Comparison of ENCODE assay signal across 10 mouse cellular contexts in the genomic region with DNA sequence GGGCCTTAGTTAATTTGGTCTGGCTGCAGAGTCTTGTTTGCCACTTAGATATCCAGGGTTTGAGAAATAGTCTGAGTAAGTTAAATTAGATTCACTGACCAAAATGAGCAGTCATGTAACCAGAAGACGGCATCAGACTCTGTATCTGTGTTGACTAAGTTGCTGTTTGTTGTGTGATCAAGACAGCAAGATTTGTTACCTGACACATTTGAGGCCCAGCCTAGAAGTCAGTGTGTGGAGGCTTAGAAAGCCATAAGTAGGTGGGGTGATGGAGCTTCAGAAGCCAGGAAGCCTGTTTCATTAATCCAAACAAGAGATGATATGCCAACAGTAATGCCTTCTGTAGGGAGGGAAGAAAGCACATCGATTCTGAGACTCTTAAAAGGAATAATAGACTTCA. TPM values are rescaled to one million over a fixed set of nuclear protein-coding genes. Genes with fewer than 3 reads are reported as not detected.
DNase-seq lines count a peak whose midpoint lies in the region; ATAC-seq and TF ChIP-seq lines count a peak whose summit lies in the region.
"Had no signal": no experiment of that assay in that cellular context is flagged by ENCODE, and none has a peak within 500 bp of the region (broad histone marks: within the 10 kb centered on the region; RNA-seq: fewer than 3 reads in every experiment).

No protein-coding gene starts in this region.

- DNase-seq in heart, postnatal 25 days (ENCODE audit: low spot score) = no peak
- peak; percentile 37 for DNase-seq in lung, embryonic 14.5 days
- no peak for DNase-seq in lung, postnatal 14 days
- no peak for DNase-seq in heart, postnatal 0 days (ENCODE audit: low spot score)
- DNase-seq in spleen, postnatal 10 days (ENCODE audit: low spot score in 2 of 2) = no peak
- DNase-seq: right cerebral cortex, adult 18-20 months had no signal

- no peaks in the 10 kb centered on the region; the same call in 1 of the 2 replicates for H3K9me3 ChIP-seq in heart, embryonic 12.5 days (replicated peaks)
- no peaks in the 10 kb centered on the region for H3K9me3 ChIP-seq in lung, embryonic 14.5 days (ENCODE audit: low read depth, low read length)
- H3K9me3 ChIP-seq in heart, postnatal 0 days (replicated peaks; ENCODE audit: control insufficient read depth, low read length) = no peaks in the 10 kb centered on the region

- no peak for ATAC-seq in heart, embryonic 12.5 days (ENCODE audit: insufficient number of reproducible peaks, low FRiP score)
- ATAC-seq in lung, embryonic 14.5 days (ENCODE audit: insufficient read depth) = peak; percentile 59
- ATAC-seq in heart, postnatal 0 days (ENCODE audit: insufficient read depth, low read depth) = no peak
- ATAC-seq in CD4-positive, CD25-positive, alpha-beta regulatory T cell, adult 4 months = no peak
- ATAC-seq: forebrain, embryonic 16.5 days had no signal

- no peak overlapping the region for H3ac ChIP-seq in myocyte (ENCODE audit: control insufficient read depth, insufficient read length)

- 66% methylated on average over 2 of the region's 2 CpGs for WGBS in heart, embryonic 12.5 days
- 35% methylated on average over 2 of the region's 2 CpGs for WGBS in lung, embryonic 14.5 days
- WGBS in heart, postnatal 0 days = 55% methylated on average over 2 of the region's 2 CpGs

- H3K36me3 ChIP-seq in heart, embryonic 12.5 days = 0 out of 2 replicates have a peak, but pooled peaks cover 3% of the 10 kb centered on the region
- H3K36me3 ChIP-seq in lung, embryonic 14.5 days (ENCODE audit: insufficient read depth) = no peaks in the 10 kb centered on the region
- no peaks in the 10 kb centered on the region for H3K36me3 ChIP-seq in heart, postnatal 0 days (replicated peaks; ENCODE audit: control insufficient read depth, insufficient read depth, low read length)
- H3K36me3 ChIP-seq in myocyte (ENCODE audit: control insufficient read depth, insufficient read depth) = no peaks in the 10 kb centered on the region

- intact Hi-C loops in heart, postnatal 25 days (cut with DNase I) = no loop called here

- H3K27me3 ChIP-seq in heart, embryonic 12.5 days (replicated peaks) = no peaks in the 10 kb centered on the region
- no peaks in the 10 kb centered on the region for H3K27me3 ChIP-seq in lung, embryonic 14.5 days (ENCODE audit: insufficient read depth, low read length)
- H3K27me3 ChIP-seq in heart, postnatal 0 days (ENCODE audit: control insufficient read depth, insufficient read depth, low read length) = no peaks in the 10 kb centered on the region
- H3K27me3 ChIP-seq in myocyte (ENCODE audit: control insufficient read depth, insufficient read depth, insufficient read length) = no peaks in the 10 kb centered on the region

- H3K4me2 ChIP-seq in heart, embryonic 12.5 days = no peak overlapping the region
- no peak overlapping the region for H3K4me2 ChIP-seq in lung, embryonic 14.5 days
- no peak overlapping the region for H3K4me2 ChIP-seq in heart, postnatal 0 days (ENCODE audit: low read depth, low read length)
- H3K4me2 ChIP-seq in myocyte (ENCODE audit: low read depth) = peak overlapping the region; percentile 36

- no peak for TF ChIP-seq POLR2A in myocyte (IDR thresholded peaks at IDR 0.05; ENCODE audit: insufficient read length, low read depth)

- no peak overlapping the region for H3K9ac ChIP-seq in heart, embryonic 12.5 days
- 0 out of 2 replicates have a peak overlapping the region, but pooled peaks have one; percentile 4 for H3K9ac ChIP-seq in lung, embryonic 14.5 days
- H3K9ac ChIP-seq in heart, postnatal 0 days (replicated peaks; ENCODE audit: low read depth, low read length) = no peak overlapping the region

- peak overlapping the region; percentile 93 for H3K27ac ChIP-seq in heart, embryonic 12.5 days (ENCODE audit: poor library complexity, severe bottlenecking)
- peak overlapping the region; percentile 95 for H3K27ac ChIP-seq in lung, embryonic 14.5 days (ENCODE audit: low read depth)
- H3K27ac ChIP-seq in heart, postnatal 0 days (ENCODE audit: low read depth) = peak overlapping the region; percentile 75

- TF ChIP-seq CTCF in lung, embryonic 14.5 days (IDR thresholded peaks at IDR 0.05; ENCODE audit: low read depth) = no peak
- TF ChIP-seq CTCF in heart, postnatal 0 days (IDR thresholded peaks at IDR 0.05; ENCODE audit: low read depth) = no peak

- H3K4me1 ChIP-seq in heart, embryonic 12.5 days (replicated peaks) = peaks cover 54% of the 10 kb centered on the region
- peaks cover 25% of the 10 kb centered on the region for H3K4me1 ChIP-seq in lung, embryonic 14.5 days (ENCODE audit: insufficient read depth)
- peaks cover 34% of the 10 kb centered on the region for H3K4me1 ChIP-seq in heart, postnatal 0 days (ENCODE audit: control insufficient read depth, insufficient read depth)

- H3K79me2 ChIP-seq in myocyte (ENCODE audit: control insufficient read depth, insufficient read depth) = peaks cover 100% of the 10 kb centered on the region

- H3K4me3 ChIP-seq in heart, embryonic 12.5 days = no peak overlapping the region
- H3K4me3 ChIP-seq in lung, embryonic 14.5 days (ENCODE audit: low read depth, low read length) = no peak overlapping the region
- H3K4me3 ChIP-seq in heart, postnatal 0 days (ENCODE audit: low read depth, low read length) = no peak overlapping the region
- no peak overlapping the region for H3K4me3 ChIP-seq in myocyte

- no peak for TF ChIP-seq EP300 in heart, postnatal 0 days (IDR thresholded peaks at IDR 0.05; ENCODE audit: low read depth)

TF ChIP-seq in myocyte, 11 proteins besides CTCF, POLR2A, EP300 and RAD21:
- TF ChIP-seq SRF (IDR thresholded peaks at IDR 0.05; ENCODE audit: control insufficient read depth, insufficient read length, low read depth) = no peak

RNA-seq across cellular contexts. Expression of gene Lims1, which starts 18.9 kb away (rescaled TPM):
- polyA plus RNA-seq in heart, embryonic 12.5 days (2016; fragmentation: Nextera tagmentation; extraction: Ambion mirVana) = 160 and 161 TPM in 2 replicates
- total RNA-seq in heart, postnatal 25 days (2021) = 100 to 1,000 TPM; 168 to 192 TPM
- polyA plus RNA-seq in lung, embryonic 14.5 days (2014; fragmentation: Nextera tagmentation; extraction: Ambion mirVana) = 200 and 208 TPM in 2 replicates
- 177 and 193 TPM in 2 replicates for total RNA-seq in heart, postnatal 0 days (2014; rRNA removed; ENCODE audit: low replicate concordance)
- 211 and 232 TPM in 2 replicates for polyA plus RNA-seq in heart, postnatal 0 days (2015; fragmentation: Nextera tagmentation; extraction: Ambion mirVana)
- polyA plus RNA-seq in myocyte (2012; fragmentation: generic; extraction: Trizol) = 23.0 TPM
- polyA plus RNA-seq in CD4-positive, CD25-positive, alpha-beta regulatory T cell, adult 4 months (2017; shearing (Covaris generic)) = 10 to 100 TPM; 84.8 to 96.8 TPM
